Mouse (Mus musculus) heart, postnatal 0 days (tissue): ENCODE results near the gene Asic2.

Experiments
- CTCF ChIP-seq: IDR thresholded peaks from 2 replicates; pipeline ENCODE4 v1.5.1; 2016; ENCODE audit warnings: antibody characterized with exemption, control low read depth, low read depth
- EP300 ChIP-seq: IDR thresholded peaks from 2 replicates; pipeline ENCODE4 v1.6.1; 2016; ENCODE audit warnings: antibody characterized with exemption, low read depth

- TF ChIP-seq CTCF: no peak
- no peak for TF ChIP-seq EP300
These were observed 636.3 kb downstream of the Asic2 start for GRCm38 (mm10) chr11:81331977-81332376.
